Mouse (Mus musculus): Measurements from ENCODE around the gene Pagr1a. TPM values are rescaled to one million over a fixed set of nuclear protein-coding genes. Genes with fewer than 3 reads are reported as not detected.

Gene Pagr1a
- total and polyA plus RNA-seq, 3 experiments = 60.2 to 85.9 TPM; not detected in 1

GRCm38 (mm10) chr7:127016481-127016485 lies 869 bp downstream of the Pagr1a start, which contains the start of gene Pagr1b:
TSS of gene Pagr1b (minus strand) at chr7:127016484.
- no peaks in the 10 kb centered on the region for H3K27me3 ChIP-seq (ENCODE audit: control insufficient read depth in 1 of 2, insufficient read depth in 2 of 2, low read length in 2 of 2)
- no peak for TF ChIP-seq POLR2AphosphoS5 (IDR thresholded peaks at IDR 0.05; ENCODE audit: borderline replicate concordance, low read depth, low read length)
- no peak for TF ChIP-seq ZC3H11A (IDR thresholded peaks at IDR 0.05; ENCODE audit: low read depth, low read length)
- peaks cover 0 to 10% of the 10 kb centered on the region in 2 experiments; a peak in 3 of 4 replicates for H3K4me1 ChIP-seq (ENCODE audit: control insufficient read depth in 1 of 2, insufficient read depth in 2 of 2, low read length in 2 of 2)

DNA sequence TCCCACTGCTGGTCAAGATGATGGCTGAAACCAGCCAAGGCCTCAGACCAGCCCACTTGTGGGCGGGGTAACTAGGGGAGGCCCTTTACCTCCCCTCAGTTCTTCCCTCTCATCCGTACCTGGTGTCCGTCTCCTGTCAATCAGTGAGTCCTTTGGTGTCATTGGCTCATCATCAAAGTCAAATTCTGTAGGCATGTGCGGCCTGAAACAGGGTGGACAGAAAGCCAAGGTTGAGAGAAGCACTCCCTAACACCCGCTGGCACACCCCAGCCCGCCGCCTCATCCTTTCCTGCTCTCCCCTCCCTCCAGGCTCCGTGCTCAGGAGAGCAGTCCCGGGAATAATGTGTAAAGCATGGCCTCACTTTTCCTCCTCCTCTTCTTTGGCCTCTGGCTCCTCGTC lies 1.1 kb downstream of the Pagr1a start:
- no peaks in the 10 kb centered on the region for H3K9me3 ChIP-seq (replicated peaks; ENCODE audit: insufficient read depth, low read length)
- peaks cover 36% of the 10 kb centered on the region for H3K79me2 ChIP-seq (ENCODE audit: control insufficient read depth, insufficient read depth, low read length, poor library complexity)
- DNase-seq (ENCODE audit: low read depth, low spot score) = peak; percentile 67
- H3K4me3 ChIP-seq (ENCODE audit: control insufficient read depth in 1 of 2, insufficient read depth in 1 of 2, low read depth in 2 of 2, low read length in 2 of 2) = peak overlapping the region; percentile 68 to 99
- TF ChIP-seq NELFE (IDR thresholded peaks at IDR 0.05; ENCODE audit: low read depth, low read length) = no peak; the same call in 1 of the 2 replicates
- no peak for TF ChIP-seq MAX (IDR thresholded peaks at IDR 0.05; ENCODE audit: low read length)
- TF ChIP-seq TAL1 (IDR thresholded peaks at IDR 0.05; ENCODE audit: low read length) = no peak
- peak; percentile 52 for TF ChIP-seq TBP (IDR thresholded peaks at IDR 0.05; ENCODE audit: low read depth, low read length)
- TF ChIP-seq MYC (IDR thresholded peaks at IDR 0.05; ENCODE audit: low read depth, low read length) = 0 out of 2 replicates have a peak, but pooled peaks have one; percentile 42
- peaks cover 0 to 12% of the 10 kb centered on the region in 2 experiments; a peak in 3 of 4 replicates for H3K4me1 ChIP-seq (ENCODE audit: control insufficient read depth in 1 of 2, insufficient read depth in 2 of 2, low read length in 2 of 2)
- peaks cover 0 to 10% of the 10 kb centered on the region in 2 experiments; a peak in 2 of 4 replicates for H3K36me3 ChIP-seq (ENCODE audit: control insufficient read depth in 1 of 2, insufficient read depth in 2 of 2, low read length in 2 of 2)
- no peaks in the 10 kb centered on the region for H3K27me3 ChIP-seq (ENCODE audit: control insufficient read depth in 1 of 2, insufficient read depth in 2 of 2, low read length in 2 of 2)
- H3K27ac ChIP-seq (ENCODE audit: control insufficient read depth, low read depth, low read length) = peak overlapping the region; percentile 96
- peak overlapping the region; percentile 99 for H3K9ac ChIP-seq (ENCODE audit: control insufficient read depth, low read depth, low read length, poor library complexity, severe bottlenecking)

More at GRCm38 (mm10) chr7:127016481-127016485, 869 bp downstream of the Pagr1a start, which contains the start of gene Pagr1b:
- peaks cover 0 to 10% of the 10 kb centered on the region in 2 experiments; a peak in 2 of 4 replicates for H3K36me3 ChIP-seq (ENCODE audit: control insufficient read depth in 1 of 2, insufficient read depth in 2 of 2, low read length in 2 of 2)
- H3K27ac ChIP-seq (ENCODE audit: control insufficient read depth, low read depth, low read length) = peak within 1 kb of the TSS; percentile 96
- no peaks in the 10 kb centered on the region for H3K9me3 ChIP-seq (replicated peaks; ENCODE audit: insufficient read depth, low read length)
- peaks cover 36% of the 10 kb centered on the region for H3K79me2 ChIP-seq (ENCODE audit: control insufficient read depth, insufficient read depth, low read length, poor library complexity)
- H3K9ac ChIP-seq (ENCODE audit: control insufficient read depth, low read depth, low read length, poor library complexity, severe bottlenecking) = peak within 1 kb of the TSS; percentile 99
- no peak for DNase-seq (ENCODE audit: low read depth, low spot score)
- peak within 1 kb of the TSS; percentile 68 to 99 for H3K4me3 ChIP-seq (ENCODE audit: control insufficient read depth in 1 of 2, insufficient read depth in 1 of 2, low read depth in 2 of 2, low read length in 2 of 2)

- Histone ChIP-seq H3K27me3 (ENCODE audit: control insufficient read depth in 1 of 2, insufficient read depth in 2 of 2, low read length in 2 of 2) (no peaks in the 10 kb centered on the region), H3K9ac (ENCODE audit: control insufficient read depth, low read depth, low read length, poor library complexity, severe bottlenecking) (no peak overlapping the region; the same call in 1 of the 2 replicates), H3K36me3 (ENCODE audit: control insufficient read depth in 1 of 2, insufficient read depth in 2 of 2, low read length in 2 of 2) (peaks cover 0 to 16% of the 10 kb centered on the region in 2 experiments; a peak in 2 of 4 replicates), H3K4me1 (ENCODE audit: control insufficient read depth in 1 of 2, insufficient read depth in 2 of 2, low read length in 2 of 2) (peaks cover 0 to 15% of the 10 kb centered on the region in 2 experiments; a peak in 3 of 4 replicates), H3K4me3 (ENCODE audit: control insufficient read depth in 1 of 2, insufficient read depth in 1 of 2, low read depth in 2 of 2, low read length in 2 of 2) (no peak overlapping the region), H3K79me2 (ENCODE audit: control insufficient read depth, insufficient read depth, low read length, poor library complexity) (peaks cover 36% of the 10 kb centered on the region), H3K27ac (ENCODE audit: control insufficient read depth, low read depth, low read length) (no peak overlapping the region), H3K9me3 (replicated peaks; ENCODE audit: insufficient read depth, low read length) (no peaks in the 10 kb centered on the region)
- no peak for DNase-seq (ENCODE audit: low read depth, low spot score)
- TF ChIP-seq ELF1 (IDR thresholded peaks at IDR 0.05; ENCODE audit: low read depth, low read length) (no peak), EP300 (IDR thresholded peaks at IDR 0.05; ENCODE audit: low read depth in 1 of 2, low read length in 2 of 2) (no peak), MEF2A (IDR thresholded peaks at IDR 0.05; ENCODE audit: extremely low read depth, insufficient replicate concordance, low read depth, low read length, poor library complexity, severe bottlenecking) (no peak), GATA1 (IDR thresholded peaks at IDR 0.05; ENCODE audit: low read depth, low read length) (no peak), TCF12 (IDR thresholded peaks at IDR 0.05; ENCODE audit: low read depth, low read length) (no peak), UBTF (IDR thresholded peaks at IDR 0.05; ENCODE audit: borderline replicate concordance, insufficient read depth, low read depth, low read length) (no peak), SIN3A (IDR thresholded peaks at IDR 0.05; ENCODE audit: low read length) (no peak), CHD2 (IDR thresholded peaks at IDR 0.05; ENCODE audit: low read length) (no peak), POLR2A (IDR thresholded peaks at IDR 0.05; ENCODE audit: control insufficient read depth in 1 of 2, insufficient read depth in 1 of 2, low read depth in 1 of 2, low read length in 2 of 2, poor library complexity in 1 of 2) (no peak), SMC3 (IDR thresholded peaks at IDR 0.05; ENCODE audit: low read depth, low read length) (no peak), MYB (IDR thresholded peaks at IDR 0.05; ENCODE audit: low read depth, low read length) (no peak)
These were observed 2.2 kb downstream of the Pagr1a start for GRCm38 (mm10) chr7:127014993-127015392.

Data from MEL (cell line).